Mouse (Mus musculus): ENCODE measurements around the gene Fam76b.
"Not testable (repeated sequence)": the region's sequence is repeated elsewhere in the genome, so short reads cannot be mapped to it uniquely, and the experiment has no call there.

Fam76b gene

DNA sequence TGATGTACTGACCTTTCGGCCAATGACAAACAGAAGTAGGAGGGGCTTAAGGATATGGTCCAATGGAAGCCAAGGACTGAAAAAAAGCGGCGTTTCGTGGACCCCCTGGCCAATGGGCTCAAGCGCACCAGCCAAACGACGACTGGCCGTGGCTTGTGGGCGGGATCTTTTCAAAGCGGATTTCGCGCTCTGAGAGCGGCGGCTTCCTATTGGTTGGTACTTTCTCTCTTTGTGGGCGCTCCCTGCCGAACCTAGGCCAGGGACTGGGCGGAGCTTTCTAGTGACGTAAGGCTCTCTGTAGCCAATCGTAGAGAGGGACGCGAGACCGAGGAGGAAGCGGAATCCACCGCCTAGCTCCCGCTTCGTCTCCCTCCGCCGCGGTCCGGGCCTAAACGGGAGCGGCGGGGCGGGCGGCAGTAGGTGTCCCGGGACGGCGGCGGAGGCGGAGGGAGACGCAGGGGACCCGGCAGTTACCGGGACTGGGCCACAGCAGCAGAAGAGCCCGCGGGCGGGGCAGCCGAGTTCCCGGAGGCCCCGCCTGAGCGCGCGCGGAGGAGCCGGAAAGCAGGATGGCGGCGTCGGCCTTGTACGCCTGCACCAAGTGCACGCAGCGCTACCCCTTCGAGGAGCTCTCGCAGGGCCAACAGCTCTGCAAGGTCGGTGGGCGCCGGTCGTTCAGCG, at the start of gene Fam76b:
Gene Fam76b (plus strand): TSS at position 311 of the 681 bp plus-strand sequence.
- peak; percentile 98 for DNase-seq (ENCODE audit: low spot score)

DNA sequence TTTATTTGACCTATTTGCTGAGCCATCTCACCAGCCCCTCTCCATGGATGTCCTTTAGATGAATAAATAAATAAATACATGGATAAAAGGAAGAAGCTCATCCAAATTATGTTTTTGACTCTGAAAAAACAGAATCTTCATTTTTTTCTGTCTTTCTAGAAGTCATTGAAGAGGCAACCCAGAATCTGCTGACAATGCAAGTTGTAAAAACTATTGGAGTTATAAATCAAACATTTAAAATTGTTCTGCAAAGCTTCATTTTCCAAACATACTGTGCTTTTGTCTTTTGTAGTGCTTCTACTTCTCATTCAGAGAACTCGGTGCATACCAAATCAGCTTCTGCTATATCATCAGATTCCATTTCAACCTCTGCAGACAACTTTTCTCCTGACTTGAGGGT, 45.5 kb upstream of the Fam76b start:
- DNase-seq (ENCODE audit: low spot score), result no peak

DNA sequence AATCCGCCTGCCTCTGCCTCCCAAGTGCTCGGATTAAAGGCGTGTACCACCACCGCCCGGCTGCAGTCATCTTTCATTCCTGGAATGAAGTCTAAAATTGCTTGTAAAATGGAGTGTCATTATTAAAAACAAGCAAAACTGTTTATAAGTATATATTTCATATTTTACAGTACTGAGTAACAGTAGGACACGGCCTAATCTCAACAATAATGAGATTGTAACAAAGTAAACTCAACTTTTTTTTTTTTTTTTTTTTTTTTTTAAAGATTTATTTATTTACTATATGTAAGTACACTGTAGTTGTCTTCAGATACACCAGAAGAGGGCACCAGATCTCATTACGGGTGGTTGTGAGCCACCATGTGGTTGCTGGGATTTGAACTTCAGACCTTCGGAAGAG, 36.7 kb upstream of the Fam76b start:
- not testable (repeated sequence) for DNase-seq (ENCODE audit: low spot score)

DNA sequence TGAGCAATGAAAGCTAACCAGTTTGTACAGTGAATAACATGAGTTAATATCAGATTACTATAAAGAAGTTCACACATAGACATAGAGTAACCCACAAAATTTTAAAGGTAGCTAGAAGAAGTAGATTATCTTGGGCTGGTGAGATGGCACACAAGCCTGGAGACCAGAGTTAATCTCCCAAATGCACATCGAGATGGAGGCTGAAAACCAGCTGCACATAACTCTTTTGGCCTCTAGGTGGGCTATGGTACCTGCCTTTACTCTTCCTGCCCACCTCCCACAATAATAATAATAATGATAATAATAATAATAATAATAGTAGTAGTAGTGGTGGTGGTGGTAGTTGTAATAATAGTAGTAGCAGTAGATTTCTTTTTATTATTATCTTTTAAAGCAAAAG, 33.2 kb upstream of the Fam76b start:
- no peak for DNase-seq (ENCODE audit: low spot score)

DNA sequence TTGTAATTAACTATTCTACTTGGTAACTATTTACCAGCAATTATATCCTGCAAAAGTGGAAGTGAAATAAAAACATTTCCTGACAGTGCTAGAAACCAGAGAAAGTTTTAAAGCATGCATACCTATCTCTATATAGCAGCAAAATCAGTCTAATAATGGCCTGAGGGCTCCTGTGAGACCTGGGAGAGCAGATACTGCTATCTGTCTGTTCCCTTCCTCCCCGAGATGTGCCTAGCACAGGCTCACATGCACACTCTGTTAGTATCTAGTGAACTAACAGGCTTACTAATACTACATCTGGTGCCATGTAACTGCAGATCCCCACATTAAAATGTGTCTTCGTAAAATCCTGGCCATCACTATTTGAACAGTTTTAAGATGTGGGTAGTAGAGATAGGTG, 32.8 kb upstream of the Fam76b start:
- DNase-seq (ENCODE audit: low spot score), result no peak

DNA sequence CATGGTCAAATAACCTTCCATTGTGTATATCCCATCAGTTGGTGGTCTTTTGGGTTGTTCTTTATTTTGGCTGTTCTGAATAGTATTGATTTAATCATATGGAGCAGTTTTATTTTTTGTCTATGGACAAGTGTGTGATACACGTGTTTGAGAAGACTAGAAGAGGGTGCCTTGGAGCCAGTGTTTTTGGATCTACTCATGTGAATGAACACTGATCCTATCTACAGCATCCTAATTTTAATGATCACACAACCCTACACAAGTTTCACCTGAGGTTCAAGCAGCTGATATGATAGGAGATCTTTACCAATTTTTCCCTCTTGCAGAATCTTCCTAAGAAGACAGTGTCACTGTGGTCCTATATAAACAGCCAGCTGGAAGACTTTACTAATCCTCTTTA, 23.0 kb upstream of the Fam76b start:
- no peak for DNase-seq (ENCODE audit: low spot score)

DNA sequence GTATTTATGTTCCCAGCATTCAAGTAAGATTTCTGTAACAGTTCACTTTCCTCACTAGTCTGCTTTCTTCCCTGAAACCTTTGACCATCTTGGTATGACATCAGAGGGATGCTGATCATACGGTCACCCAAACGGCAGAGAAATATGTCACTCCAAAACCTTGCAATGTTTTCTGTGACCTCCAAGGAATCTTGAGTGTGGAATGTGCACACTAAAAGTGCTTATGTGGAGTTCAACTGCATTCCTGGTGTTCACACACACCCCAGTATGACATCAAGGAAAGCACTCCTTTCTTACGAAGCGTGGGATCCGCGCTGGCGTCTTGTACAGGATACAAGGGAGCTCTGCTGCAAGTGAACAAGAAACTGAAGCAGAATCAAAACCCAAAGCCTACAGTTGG, 20.7 kb upstream of the Fam76b start:
- DNase-seq (ENCODE audit: low spot score), result no peak

DNA sequence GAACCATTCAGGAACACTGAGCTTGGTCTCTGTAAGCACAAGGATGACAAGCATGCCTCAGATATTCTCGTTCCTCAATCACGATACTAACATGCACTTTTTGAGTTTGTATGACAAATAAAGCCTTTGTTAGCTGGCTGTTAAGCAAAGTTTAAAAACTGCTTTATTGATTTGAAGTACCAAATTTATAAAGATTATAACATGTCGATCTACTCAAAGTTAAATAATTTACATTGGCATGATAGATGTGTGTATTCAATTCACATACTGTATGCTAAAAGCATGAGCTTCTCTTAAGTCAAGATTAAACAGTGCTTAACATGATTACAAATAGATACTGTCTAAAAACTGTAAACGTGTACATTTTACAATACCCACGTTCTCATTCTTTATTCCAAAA, 19.9 kb upstream of the Fam76b start:
- DNase-seq (ENCODE audit: low spot score), result no peak

DNA sequence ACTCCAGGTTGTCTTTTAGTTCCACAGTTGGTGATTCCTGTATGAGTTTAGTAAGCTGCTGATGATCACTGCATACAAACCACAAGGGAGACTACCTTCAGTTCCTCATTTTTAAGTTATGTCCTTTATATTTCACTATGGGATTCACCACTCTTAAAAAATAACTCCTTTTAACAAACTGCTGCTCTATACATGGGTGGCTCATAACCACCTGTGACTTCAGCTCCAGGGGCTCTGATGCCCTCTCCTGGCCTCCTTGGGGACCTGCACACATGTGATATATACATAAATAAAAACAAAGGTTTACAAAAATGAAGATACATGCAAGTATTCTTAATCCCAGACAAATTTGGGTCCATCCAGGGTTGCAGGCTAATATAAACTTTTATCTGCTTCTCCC, 17.6 kb upstream of the Fam76b start:
- no peak for DNase-seq (ENCODE audit: low spot score)

DNA sequence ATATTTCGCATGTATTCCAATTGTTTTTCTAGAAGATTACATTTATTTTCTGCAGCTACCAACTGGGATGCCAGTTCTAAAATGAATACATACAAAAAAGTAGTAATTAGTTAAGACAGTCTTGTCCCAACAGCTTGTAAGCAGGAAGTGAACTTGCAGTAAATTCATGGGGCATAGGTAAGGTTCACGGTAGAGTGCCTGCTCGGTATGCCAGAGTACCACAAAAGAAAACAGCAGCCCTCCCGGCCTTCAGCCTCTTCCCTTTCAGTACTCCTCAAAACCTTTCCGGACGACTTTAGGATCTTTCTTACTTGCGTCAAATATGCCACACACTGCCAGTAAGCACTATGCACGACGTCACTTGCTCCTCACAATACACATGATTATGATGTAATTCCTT, 9.1 kb upstream of the Fam76b start:
- DNase-seq (ENCODE audit: low spot score), result no peak

DNA sequence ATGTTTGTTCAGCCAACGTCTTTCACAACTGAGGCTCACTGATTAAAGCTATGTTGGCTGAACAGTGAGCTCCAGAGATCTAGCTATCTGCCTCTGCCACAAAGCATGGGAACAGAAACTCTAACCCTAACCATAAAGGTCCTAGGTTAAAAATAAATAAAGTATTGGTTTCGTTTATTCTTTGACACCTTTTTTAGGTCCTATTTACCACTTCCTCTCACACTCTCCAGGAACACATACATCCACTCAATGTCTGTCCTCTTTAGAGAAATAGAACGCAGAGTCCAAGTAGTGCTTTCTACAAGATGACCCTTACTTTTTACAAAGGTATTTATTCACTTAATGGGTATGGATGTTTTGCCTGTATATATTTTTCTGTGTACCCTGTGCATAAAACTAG, 6.7 kb upstream of the Fam76b start:
- no peak for DNase-seq (ENCODE audit: low spot score)

DNA sequence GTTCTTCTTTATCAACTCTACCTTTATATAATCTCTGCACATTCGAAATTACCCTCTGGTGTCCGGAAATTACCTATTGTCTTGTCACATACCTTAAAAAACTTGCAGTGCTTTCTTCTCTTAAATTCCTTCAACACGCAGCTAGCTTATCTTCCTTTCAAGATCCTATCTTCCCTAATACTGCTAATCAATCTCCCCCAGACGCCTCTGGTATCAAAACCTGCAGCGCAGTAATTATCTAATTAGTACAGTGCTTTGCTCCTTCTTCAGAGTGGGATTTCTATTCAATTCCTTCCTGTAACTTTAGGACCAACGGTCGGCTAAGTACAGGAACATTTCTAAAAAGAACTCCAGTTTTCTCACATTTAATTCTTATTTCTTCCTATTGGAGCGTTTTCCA, 1.6 kb upstream of the Fam76b start:
- DNase-seq (ENCODE audit: low spot score), result no peak

DNA sequence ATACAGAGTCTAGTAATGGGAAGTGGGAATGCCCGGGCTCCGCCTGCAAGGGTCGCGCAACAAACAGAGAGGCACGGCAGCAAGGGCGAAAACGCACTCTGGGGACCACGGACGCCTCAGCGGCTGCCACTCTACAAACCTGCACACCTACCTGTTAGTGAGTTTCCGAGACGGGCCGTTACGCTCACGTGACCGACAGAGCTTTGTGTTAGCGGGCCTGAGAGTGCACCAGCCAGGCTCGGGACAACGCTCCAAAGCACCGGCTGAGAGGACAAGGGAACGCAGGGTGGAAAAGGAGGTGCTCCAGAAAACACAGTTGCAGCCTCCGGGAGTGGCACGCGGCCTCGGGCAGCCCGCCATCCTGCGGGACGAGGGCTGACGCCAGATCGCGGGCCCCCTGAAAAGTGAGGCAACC, 1.1 kb upstream of the Fam76b start:
- no peak for DNase-seq (ENCODE audit: low spot score)

DNA sequence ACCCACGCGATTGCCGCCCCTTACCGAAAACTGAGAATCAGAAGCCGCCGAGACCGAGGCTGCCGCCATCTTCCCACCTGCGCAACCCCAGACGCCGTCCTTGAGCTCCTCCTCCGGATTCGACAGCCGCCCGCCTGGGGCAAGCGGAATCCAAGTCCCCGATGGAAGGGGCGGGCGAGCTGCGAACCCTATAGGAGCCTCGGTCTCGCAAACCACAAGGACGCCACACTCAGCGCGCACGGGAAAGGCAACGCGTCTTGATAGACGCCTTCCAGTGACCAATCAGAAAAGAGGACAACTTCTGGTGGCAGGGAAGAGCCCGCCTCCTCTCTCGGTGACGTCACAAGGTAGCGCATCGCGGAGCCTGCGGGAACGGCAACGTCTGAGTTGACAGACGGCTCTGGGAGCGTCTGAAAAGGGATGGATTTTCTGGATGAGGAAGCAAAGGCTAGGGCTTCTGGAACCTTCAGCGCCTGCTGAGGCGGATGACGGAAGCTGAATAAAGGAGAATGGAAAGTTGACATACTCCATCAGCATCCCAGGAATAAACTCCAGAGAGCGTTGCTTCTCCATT, 597 bp upstream of the Fam76b start, which contains the start of gene Cep57:
Gene Cep57 (minus strand): TSS at position 276 of the 574 bp plus-strand sequence.
- DNase-seq (ENCODE audit: low spot score), result peak; percentile 85

DNA sequence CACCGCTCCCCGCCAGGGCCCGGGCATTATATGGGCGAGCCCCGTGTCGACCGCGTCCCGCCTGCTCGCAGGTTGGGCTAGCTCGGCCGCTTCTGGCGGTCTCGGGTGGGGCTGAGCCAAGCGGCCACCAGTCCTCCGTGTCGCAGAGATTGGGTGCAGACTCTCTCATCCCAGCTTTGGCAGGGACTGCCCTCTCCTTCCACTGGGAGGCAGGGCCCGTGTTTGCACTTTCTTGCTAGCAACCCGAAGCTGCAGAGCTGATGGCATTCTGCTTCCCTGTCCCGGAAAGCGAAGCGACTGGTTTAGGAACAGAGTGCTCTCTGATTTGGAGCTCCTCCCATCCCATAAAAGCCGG, 548 bp downstream of the Fam76b start:
- no peak for DNase-seq (ENCODE audit: low spot score)

DNA sequence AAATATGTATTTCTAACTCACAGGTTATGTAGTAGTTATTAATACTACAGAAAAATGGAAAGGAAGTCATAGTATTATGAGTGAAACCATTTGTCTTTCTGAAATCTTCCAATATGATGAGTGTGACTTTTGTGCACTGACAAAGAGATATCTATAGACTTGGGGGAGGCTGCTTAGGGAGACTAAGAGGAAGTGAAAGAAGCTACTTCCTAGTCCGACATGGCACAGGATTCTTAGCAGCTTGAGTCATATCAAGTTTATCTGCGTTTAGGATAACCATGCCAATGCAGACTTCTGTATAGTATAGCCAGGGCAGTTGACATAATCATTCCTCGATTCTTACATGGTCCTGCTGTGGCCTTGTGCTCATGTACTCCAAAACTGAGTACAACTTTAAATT, 7.7 kb downstream of the Fam76b start:
- DNase-seq (ENCODE audit: low spot score), result no peak

DNA sequence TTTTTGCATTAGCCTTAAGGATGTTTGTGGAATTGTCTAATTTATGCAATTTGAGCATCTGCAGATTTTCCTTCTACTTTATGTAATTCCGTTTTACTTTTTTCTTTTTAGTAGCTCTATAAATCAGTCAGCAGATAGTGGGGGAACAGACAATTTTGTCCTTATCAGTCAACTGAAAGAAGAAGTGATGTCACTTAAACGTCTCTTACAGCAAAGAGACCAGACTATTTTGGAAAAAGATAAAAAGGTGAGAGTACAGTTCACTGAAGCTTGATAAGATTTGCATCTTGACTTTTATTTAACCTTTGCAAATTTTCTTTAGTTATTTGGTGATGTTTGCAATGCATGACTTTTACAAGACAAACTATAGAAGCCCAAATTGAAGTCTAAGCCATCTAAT, 9.2 kb downstream of the Fam76b start:
- no peak for DNase-seq (ENCODE audit: low spot score)

DNA sequence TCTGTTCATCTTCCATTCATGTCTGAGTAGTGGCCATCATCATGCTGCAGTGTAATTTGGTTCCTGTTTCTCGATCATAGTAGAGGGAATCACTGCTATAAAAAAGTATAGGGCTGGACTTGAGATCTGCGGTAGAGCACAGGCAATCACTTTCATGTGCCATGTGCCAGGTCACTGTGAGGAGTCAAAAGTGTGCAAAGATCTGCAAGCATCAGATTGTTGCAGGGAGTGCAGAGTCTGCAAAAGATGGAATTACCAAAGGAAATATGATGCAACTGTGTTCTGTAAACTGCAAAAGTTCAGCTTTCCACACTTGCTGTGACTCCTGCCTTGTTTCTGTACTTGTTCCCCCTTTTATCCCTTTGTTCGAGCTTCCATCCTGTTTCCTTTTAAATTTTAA, 20.1 kb downstream of the Fam76b start:
- no peak for DNase-seq (ENCODE audit: low spot score)

DNA sequence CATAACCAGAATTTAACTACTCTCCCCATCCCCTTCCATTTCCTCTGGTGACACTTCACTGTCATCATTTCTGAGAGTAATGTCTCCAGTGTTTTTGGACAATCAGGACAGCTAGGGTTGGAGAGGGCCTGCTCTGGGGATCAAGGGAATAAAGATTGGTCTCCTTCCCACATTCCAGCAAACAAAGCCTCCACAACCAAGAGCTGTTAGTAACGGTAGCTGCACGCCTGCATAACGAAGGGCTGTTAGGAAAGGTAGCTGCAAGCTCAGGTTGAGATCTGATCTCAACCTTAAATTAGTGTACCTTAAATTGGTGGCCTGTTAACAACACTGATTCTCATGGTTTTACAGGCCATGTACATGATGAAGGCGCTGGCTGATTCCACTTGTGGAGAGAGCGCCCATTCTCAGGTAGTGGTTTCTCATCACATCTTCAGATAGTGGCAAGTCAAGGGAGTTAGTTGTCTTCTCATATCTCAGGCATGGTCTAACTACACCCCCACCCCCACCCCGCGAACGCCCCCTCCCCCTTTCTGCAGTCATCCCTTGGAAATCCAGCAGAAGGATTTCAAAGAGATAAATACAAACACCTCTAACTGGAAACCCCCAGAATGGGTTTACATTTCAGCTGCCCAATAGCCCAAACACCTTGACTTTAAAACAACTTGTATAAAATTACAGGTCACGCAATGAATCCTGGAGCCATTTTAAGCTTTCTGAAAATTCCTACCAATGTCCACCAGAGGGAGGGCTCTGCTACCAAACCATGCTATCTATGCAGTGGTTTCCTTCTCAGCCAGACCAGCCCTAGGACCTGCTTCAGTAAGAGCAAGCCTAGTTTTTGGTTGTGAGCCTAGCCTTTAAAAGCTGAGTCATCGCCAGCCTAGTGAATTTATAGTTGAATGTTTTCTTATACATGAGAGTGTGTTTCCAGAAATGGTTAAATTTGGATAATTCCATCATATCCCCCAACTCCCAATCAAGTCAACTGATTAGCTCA, 21.3 kb downstream of the Fam76b start:
- DNase-seq (ENCODE audit: low spot score), result peak; percentile 20

DNA sequence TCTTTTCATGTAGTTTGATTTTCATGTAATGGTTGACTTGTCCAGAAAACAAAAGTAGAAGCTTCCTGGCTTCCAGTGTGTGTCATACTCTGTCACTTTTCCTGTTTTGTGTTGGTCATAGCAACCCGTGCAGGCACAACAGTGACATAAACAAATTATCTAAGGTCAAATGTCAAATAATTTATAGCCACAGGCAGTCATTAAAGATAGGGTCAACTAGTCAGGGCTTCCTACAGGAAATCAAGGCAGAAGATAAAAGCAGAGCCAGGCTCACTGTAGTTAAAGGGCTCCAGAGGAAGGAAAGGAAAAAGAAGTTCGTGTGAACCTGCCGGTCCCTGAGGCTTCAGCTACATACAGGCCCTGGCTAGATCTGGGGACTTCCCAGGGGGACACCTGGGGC, 26.4 kb downstream of the Fam76b start:
- no peak for DNase-seq (ENCODE audit: low spot score)

DNA sequence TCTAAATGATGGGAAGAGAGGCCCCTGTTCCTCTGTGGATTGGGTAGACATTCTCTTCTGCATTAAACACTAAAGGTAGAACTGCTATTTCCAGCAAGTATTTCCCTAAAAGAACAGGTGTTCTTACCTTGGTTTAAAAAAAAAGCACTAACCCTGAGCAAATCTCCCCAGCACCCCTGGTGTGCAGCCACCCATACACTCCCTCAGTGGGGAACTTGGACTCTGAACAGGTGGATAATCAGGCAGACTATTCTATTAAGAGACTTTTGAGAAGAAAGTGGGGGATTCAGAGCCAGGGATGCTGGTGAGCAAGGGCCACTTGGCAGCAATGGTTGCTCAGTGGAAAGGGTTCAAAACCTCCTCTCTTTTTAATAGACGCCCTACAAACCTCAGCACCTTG, 28.7 kb downstream of the Fam76b start:
- DNase-seq (ENCODE audit: low spot score), result no peak

DNA sequence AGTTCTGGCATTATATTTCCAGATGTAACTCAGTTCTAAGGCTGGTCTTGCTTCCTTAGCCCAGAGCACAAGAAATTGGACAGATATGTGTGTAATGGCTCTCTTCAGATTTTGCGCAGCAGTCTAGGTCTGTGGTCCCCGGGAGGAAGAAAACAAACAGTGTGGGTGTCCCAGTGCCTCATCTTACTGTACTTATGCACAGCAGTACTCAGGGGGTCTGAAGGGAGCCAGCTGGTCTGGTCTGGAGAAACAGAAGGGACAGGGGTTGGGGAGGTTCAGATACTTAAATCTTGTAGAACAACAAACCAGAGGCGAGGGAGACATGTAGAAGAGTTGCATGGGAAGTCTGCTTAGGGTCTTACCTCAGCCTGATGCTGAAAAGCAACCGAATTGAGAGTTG, 29.3 kb downstream of the Fam76b start:
- no peak for DNase-seq (ENCODE audit: low spot score)

DNA sequence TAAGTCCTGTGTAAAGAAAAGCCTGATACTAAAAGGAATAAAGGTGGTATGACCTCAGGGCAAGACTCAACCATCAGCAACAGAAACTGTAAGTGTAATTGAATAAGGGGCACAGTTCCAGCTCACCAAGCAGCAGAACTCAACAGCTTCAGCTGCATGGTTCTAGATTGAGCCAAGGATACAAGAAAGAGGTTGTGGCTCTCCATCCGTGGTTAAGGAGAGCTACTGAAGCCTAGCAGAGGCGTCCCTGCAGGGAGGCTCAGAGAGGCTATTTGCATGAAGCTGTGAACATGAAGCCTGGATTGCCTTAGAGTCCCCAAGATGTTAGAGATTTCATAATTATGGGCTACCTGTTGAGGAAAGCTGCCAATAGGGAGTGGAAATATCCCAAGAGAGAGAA, 40.1 kb downstream of the Fam76b start:
- DNase-seq (ENCODE audit: low spot score), result no peak
